Mouse (Mus musculus): ENCODE data around the gene E4f1. TPM values are rescaled to one million over a fixed set of nuclear protein-coding genes. Genes with fewer than 3 reads are reported as not detected.

E4f1 gene
- 38.1 TPM in 2 replicates for polyA plus RNA-seq (2015; fragmentation: Nextera tagmentation; extraction: Ambion mirVana)

DNA sequence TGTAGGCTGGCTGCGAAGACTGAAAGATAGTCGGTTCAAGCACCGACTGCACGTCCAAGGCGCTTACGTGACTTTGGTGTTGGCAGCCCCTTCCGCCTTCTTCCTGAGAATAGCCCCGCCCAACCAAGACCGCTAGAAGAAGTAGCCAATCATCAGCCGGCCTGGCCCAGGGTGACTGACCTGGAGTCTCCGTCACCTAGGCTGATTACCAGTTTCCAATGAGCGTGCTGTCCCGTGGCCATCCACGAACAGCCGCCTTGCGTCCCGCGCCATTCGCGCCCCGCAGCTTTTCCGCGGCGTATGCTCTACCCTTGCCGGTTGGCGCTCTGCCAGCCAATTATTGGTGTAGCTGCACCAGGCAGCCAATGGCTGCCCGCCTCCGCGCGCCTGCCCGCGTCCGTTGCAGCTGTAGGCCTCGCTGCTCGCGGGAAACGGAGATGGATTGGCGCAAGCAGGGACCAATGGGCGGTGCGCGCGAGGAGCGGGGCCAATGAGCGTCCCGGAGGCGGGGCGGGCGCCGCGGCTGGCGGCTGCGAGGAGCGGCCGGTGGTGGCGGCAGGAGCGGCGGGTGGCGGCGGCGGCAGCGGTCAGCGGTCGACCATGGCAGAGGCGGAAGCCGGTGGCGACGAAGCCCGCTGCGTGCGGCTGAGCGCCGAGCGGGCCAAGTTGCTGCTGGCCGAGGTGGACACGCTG lies at the start of gene E4f1, which contains the start of gene Pgp:
TSS of gene E4f1 (minus strand) at position 404 of the 693 bp plus-strand sequence.
TSS of gene Pgp (plus strand) at position 483 of the 693 bp plus-strand sequence.
- Histone ChIP-seq H3K9ac (replicated peaks; ENCODE audit: low read length) (peak within 1 kb of the TSS; percentile 90), H3K36me3 (ENCODE audit: insufficient read depth, low read length) (peaks cover 12% of the 10 kb centered on the region; the same call in 1 of the 2 replicates), H3K4me1 (ENCODE audit: insufficient read depth, low read length) (peaks cover 39% of the 10 kb centered on the region), H3K27ac (ENCODE audit: low read length) (peak within 1 kb of the TSS; percentile 85), H3K9me3 (ENCODE audit: low read length) (no peaks in the 10 kb centered on the region), H3K4me2 (replicated peaks; ENCODE audit: low read depth, low read length) (peak within 1 kb of the TSS; percentile 96), H3K27me3 (ENCODE audit: insufficient read depth, low read length) (no peaks in the 10 kb centered on the region), H3K4me3 (ENCODE audit: low read length) (peak within 1 kb of the TSS; percentile 85)
- peak; percentile 96 for ATAC-seq (ENCODE audit: low FRiP score, low TSS enrichment)
- WGBS: under 1% methylated on average over 66 of the region's 75 CpGs

DNA sequence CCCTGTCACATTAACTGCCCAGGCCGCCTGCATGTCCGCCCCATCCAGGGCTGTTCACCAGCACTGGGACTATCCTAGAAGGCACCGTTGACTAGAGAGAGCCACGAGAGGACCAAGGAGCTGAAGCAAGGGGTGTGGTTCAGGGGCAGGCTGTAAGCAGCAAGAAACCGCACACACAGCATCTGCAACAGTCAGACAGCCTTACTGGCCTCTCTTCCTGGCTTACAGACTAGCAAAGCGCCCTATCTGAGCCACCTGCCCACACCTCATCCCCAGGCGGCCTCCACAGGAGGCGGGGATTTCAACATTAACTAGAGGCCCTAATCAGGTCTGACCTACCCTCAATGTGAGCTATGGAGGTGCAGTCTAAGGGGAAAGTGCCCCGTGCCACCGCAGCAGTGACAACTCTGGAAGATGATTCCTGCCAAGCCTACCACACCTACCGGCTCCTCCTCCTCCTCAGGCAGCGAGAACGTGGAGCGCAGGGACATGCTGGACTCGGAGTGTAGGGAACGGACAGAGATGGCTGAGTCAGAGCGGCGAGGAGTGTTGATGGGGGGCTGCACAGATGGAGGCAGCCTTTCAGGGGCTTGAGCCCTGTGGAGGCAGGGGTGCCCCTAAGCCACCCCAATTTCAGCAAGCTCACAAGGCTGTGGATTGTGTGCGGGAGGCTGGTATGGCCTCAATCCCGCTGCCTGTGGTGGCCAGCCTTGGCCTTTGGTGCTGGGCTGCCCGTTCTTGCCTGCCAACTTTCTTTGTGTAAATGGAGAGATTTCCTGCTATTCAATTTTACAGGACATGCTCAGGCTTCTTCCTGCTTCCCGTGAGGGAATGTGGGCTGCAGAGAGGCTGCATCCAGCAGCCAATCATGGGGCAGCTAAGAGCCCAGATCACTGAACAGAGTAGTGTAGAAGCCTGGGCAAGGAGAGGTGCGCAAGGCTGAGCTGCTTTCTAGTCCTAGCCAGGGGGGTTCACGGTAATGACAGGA lies 44.5 kb upstream of the E4f1 start:
- H3K36me3 ChIP-seq (ENCODE audit: insufficient read depth, low read length): peaks cover 44% of the 10 kb centered on the region
- peak overlapping the region; percentile 8; the same call in 1 of the 2 replicates for H3K4me3 ChIP-seq (ENCODE audit: low read length)
- WGBS: 81% methylated on average over 24 of the region's 24 CpGs
- peak; percentile 20 for ATAC-seq (ENCODE audit: low FRiP score, low TSS enrichment)
- H3K27ac ChIP-seq (ENCODE audit: low read length): peak overlapping the region; percentile 74
- peak overlapping the region; percentile 26 for H3K4me2 ChIP-seq (replicated peaks; ENCODE audit: low read depth, low read length)
- no peaks in the 10 kb centered on the region for H3K27me3 ChIP-seq (ENCODE audit: insufficient read depth, low read length)
- H3K4me1 ChIP-seq (ENCODE audit: insufficient read depth, low read length): no peaks in the 10 kb centered on the region
- H3K9me3 ChIP-seq (ENCODE audit: low read length): no peaks in the 10 kb centered on the region
- H3K9ac ChIP-seq (replicated peaks; ENCODE audit: low read length): peak overlapping the region; percentile 51; the same call in 1 of the 2 replicates

DNA sequence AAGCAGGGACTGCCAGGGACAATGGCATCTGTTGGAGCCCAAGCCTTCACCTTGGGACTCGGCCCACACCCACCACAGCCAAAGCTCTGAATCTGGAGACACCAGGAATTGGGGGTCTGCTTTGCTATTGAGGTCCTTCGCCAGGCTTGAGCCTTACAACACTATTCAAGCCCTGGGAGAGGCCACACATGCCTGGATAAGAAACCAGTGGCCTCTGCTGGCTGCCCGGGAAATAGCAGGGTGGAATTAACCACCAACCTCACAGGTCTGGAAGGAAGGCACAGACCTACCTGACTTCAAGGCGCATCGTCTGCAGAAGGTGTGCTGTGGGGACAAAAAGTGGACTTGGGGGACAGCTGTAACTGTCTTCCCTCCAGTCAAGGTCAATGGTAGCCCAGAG lies 43.5 kb upstream of the E4f1 start:
- Histone ChIP-seq H3K9me3 (ENCODE audit: low read length) (no peaks in the 10 kb centered on the region), H3K9ac (replicated peaks; ENCODE audit: low read length) (0 out of 2 replicates have a peak overlapping the region, but pooled peaks have one; percentile 51), H3K4me1 (ENCODE audit: insufficient read depth, low read length) (no peaks in the 10 kb centered on the region), H3K27ac (ENCODE audit: low read length) (no peak overlapping the region), H3K27me3 (ENCODE audit: insufficient read depth, low read length) (no peaks in the 10 kb centered on the region), H3K36me3 (ENCODE audit: insufficient read depth, low read length) (peaks cover 50% of the 10 kb centered on the region), H3K4me3 (ENCODE audit: low read length) (0 out of 2 replicates have a peak overlapping the region, but pooled peaks have one; percentile 8), H3K4me2 (replicated peaks; ENCODE audit: low read depth, low read length) (peak overlapping the region; percentile 26; the same call in 1 of the 2 replicates)
- WGBS: 51% methylated on average over 5 of the region's 5 CpGs
- ATAC-seq (ENCODE audit: low FRiP score, low TSS enrichment): peak; percentile 49; the same call in 1 of the 2 replicates

DNA sequence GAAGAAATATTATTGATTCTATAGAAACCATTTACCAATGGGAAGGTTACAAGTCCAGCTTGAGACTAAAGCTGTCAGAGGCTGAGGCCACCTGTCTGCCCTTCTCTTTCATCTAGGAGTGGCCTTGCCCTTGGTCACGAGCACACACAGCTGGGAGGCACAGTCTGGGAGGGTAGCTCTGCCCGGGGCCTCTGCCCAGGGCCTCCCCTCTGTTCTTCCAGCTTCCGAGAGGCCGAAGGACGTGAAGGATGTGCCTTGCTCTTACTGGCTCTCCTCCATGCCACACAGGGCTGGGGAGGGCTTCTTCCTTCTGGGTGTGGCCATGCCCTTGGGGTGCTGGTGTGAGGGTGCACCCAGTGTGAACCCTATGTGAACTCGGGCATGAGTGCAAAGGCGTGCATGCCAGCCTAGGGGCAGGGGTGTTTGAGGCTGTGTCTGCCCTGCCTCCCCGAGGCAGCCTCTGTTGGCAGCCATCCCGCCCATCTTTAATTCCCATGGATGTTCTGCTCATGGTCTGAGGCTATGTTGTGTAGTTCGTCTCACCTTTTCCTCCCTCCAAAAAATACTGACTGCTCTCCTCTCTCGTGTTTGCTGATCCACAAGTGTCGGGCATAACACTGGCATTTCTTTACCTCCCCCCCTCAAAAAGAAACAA lies 37.8 kb upstream of the E4f1 start:
- H3K27ac ChIP-seq (ENCODE audit: low read length): no peak overlapping the region
- 0 out of 2 replicates have a peak, but pooled peaks cover 4% of the 10 kb centered on the region for H3K4me1 ChIP-seq (ENCODE audit: insufficient read depth, low read length)
- ATAC-seq (ENCODE audit: low FRiP score, low TSS enrichment): no peak
- no peaks in the 10 kb centered on the region for H3K27me3 ChIP-seq (ENCODE audit: insufficient read depth, low read length)
- no peak overlapping the region for H3K4me2 ChIP-seq (replicated peaks; ENCODE audit: low read depth, low read length)
- H3K36me3 ChIP-seq (ENCODE audit: insufficient read depth, low read length): peaks cover 40% of the 10 kb centered on the region
- H3K4me3 ChIP-seq (ENCODE audit: low read length): no peak overlapping the region
- H3K9me3 ChIP-seq (ENCODE audit: low read length): no peaks in the 10 kb centered on the region
- 87% methylated on average over 12 of the region's 12 CpGs for WGBS
- H3K9ac ChIP-seq (replicated peaks; ENCODE audit: low read length): no peak overlapping the region

DNA sequence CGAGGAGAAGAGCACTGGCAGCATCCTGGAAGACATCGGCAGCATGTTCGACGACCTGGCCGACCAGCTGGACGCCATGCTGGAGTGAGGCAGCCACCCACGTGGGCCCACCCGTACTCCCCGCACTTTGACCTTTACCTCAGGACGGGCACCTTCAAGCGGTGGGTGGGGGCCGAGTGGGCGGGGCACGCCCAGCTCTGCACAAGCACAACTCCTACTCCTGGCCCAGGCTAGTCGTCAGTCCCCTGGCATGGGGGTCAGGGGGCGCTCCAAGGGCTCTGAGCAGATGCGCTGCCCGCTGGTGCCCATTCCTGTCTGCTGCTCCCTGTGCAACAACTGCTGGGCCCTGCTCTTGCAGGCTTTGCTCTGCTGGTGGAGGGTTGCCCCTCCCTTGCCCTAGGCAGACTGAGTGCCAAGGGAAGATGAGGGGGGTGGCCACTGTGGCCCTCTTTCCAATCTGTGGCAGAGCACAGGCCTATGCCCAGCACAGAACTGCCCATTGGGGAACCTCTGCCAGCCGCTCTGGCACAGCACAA lies 37.1 kb upstream of the E4f1 start:
- peak; percentile 32; the same call in 1 of the 2 replicates for ATAC-seq (ENCODE audit: low FRiP score, low TSS enrichment)
- no peak overlapping the region for H3K27ac ChIP-seq (ENCODE audit: low read length)
- H3K27me3 ChIP-seq (ENCODE audit: insufficient read depth, low read length): no peaks in the 10 kb centered on the region
- H3K9ac ChIP-seq (replicated peaks; ENCODE audit: low read length): no peak overlapping the region
- no peak overlapping the region for H3K4me3 ChIP-seq (ENCODE audit: low read length)
- 0 out of 2 replicates have a peak, but pooled peaks cover 4% of the 10 kb centered on the region for H3K4me1 ChIP-seq (ENCODE audit: insufficient read depth, low read length)
- H3K36me3 ChIP-seq (ENCODE audit: insufficient read depth, low read length): peaks cover 39% of the 10 kb centered on the region
- 43% methylated on average over 19 of the region's 19 CpGs for WGBS
- H3K4me2 ChIP-seq (replicated peaks; ENCODE audit: low read depth, low read length): peak overlapping the region; percentile 41; the same call in 1 of the 2 replicates
- no peaks in the 10 kb centered on the region for H3K9me3 ChIP-seq (ENCODE audit: low read length)

DNA sequence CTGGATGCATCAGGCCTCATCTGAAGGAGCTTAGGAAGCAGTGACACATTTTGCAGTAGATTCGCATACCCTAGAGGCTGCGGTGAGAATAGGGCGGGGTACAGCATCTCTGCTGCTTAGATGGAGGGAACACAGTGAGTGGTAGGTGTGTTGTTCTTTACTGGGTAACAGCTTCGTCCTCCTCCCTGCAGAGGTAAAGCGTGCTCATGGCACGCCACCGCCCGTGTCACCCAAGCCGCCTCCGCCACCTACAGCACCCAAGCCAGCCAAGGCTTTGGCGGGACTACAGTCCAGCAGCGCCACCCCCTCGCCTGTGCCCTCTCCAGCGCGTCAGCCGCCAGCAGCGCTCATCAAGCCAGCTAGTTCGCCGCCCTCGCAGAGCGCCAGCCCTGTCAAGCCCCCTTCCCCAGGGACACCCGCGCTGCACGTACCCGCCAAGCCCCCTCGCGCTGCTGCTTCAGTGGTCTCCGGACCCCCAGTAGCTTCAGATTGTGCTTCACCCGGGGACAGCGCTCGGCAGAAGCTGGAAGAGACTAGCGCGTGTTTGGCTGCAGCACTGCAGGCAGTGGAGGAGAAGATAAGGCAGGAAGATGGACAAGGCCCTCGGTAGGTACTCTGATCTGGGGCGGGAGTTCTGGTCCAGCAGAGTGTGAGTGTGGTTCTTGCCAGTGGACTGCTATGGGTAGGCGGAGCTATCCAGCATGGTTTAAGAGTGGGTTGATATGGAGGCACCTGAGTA lies 36.4 kb upstream of the E4f1 start:
- WGBS: 31% methylated on average over 36 of the region's 36 CpGs
- Histone ChIP-seq H3K4me3 (ENCODE audit: low read length) (peak overlapping the region; percentile 22), H3K27ac (ENCODE audit: low read length) (no peak overlapping the region), H3K9me3 (ENCODE audit: low read length) (no peaks in the 10 kb centered on the region), H3K4me2 (replicated peaks; ENCODE audit: low read depth, low read length) (peak overlapping the region; percentile 41), H3K9ac (replicated peaks; ENCODE audit: low read length) (peak overlapping the region; percentile 52), H3K36me3 (ENCODE audit: insufficient read depth, low read length) (peaks cover 33% of the 10 kb centered on the region), H3K27me3 (ENCODE audit: insufficient read depth, low read length) (no peaks in the 10 kb centered on the region), H3K4me1 (ENCODE audit: insufficient read depth, low read length) (0 out of 2 replicates have a peak, but pooled peaks cover 4% of the 10 kb centered on the region)
- peak; percentile 9; the same call in 1 of the 2 replicates for ATAC-seq (ENCODE audit: low FRiP score, low TSS enrichment)

DNA sequence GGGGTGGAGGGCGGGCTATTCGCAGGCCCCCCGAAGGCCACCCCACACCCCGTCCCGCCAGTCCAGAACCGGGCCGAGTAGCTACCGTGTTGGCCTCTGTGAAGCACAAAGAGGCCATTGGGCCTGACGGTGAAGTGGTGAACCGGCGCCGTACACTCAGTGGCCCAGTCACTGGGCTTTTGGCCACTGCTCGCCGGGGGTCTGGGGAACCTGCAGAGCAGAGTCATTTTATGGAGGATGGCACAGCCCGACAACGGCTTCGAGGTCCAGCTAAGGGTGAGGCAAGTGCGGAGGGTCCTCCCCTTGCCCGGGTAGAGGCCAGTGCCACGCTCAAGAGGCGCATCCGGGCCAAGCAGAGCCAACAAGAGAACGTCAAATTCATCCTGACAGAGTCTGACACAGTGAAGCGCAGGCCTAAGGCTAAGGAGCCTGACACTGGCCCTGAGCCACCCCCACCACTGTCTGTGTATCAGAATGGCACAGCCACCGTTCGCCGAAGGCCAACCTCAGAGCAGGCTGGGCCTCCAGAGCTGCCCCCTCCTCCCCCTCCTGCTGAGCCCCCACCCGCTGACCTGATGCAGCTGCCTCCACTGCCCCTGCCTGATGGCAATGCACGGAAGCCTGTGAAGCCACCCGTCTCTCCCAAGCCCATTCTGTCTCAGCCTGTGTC lies 35.3 kb upstream of the E4f1 start:
- Histone ChIP-seq H3K9ac (replicated peaks; ENCODE audit: low read length) (no peak overlapping the region), H3K4me3 (ENCODE audit: low read length) (no peak overlapping the region), H3K4me2 (replicated peaks; ENCODE audit: low read depth, low read length) (no peak overlapping the region), H3K36me3 (ENCODE audit: insufficient read depth, low read length) (peaks cover 22% of the 10 kb centered on the region), H3K27me3 (ENCODE audit: insufficient read depth, low read length) (no peaks in the 10 kb centered on the region), H3K4me1 (ENCODE audit: insufficient read depth, low read length) (0 out of 2 replicates have a peak, but pooled peaks cover 4% of the 10 kb centered on the region), H3K9me3 (ENCODE audit: low read length) (no peaks in the 10 kb centered on the region), H3K27ac (ENCODE audit: low read length) (no peak overlapping the region)
- 93% methylated on average over 30 of the region's 30 CpGs for WGBS
- no peak for ATAC-seq (ENCODE audit: low FRiP score, low TSS enrichment)

DNA sequence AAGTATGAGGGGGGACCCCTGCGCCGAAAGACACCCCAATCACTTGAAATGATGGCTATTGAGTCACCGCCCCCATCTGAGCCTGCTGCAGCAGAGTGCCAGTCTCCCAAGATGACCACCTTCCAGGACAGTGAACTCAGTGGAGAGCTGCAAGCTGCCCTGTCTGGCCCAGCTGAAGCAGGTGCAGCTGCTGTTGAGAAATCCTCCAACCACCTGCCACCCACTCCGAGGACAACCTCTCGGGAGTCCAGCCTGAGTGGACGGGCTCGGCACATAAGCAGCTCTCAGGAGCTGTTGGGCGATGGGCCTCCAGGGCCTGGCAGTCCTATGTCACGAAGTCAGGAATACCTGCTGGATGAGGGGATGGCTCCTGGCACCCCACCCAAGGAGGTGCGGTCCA lies 34.0 kb upstream of the E4f1 start:
- Histone ChIP-seq H3K9me3 (ENCODE audit: low read length) (no peaks in the 10 kb centered on the region), H3K27ac (ENCODE audit: low read length) (no peak overlapping the region), H3K4me1 (ENCODE audit: insufficient read depth, low read length) (0 out of 2 replicates have a peak, but pooled peaks cover 4% of the 10 kb centered on the region), H3K27me3 (ENCODE audit: insufficient read depth, low read length) (no peaks in the 10 kb centered on the region), H3K4me2 (replicated peaks; ENCODE audit: low read depth, low read length) (no peak overlapping the region), H3K4me3 (ENCODE audit: low read length) (no peak overlapping the region), H3K36me3 (ENCODE audit: insufficient read depth, low read length) (peaks cover 9% of the 10 kb centered on the region), H3K9ac (replicated peaks; ENCODE audit: low read length) (no peak overlapping the region)
- ATAC-seq (ENCODE audit: low FRiP score, low TSS enrichment): no peak
- WGBS: 93% methylated on average over 10 of the region's 10 CpGs
